8 mouse cellular contexts compared by ENCODE assay signal in the genomic region with DNA sequence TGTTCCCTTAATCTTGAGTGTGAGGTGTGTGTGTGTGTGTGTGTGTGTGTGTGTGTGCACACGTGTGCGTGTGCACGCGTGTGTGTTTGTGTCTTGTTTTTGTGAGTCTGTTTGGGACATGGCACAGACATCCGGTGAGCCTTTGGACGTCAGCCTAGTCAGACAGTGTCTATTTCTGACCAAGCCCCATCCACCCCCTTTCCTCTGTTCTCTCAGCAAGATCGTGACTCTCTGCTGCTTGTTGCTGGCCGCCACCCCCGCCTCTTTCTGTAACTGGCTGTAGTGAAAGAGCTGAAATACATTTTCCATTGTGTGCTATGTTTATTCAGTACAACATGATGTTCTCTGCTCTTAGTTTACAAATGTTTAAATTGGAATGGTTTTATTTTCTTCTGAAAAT. TPM values are rescaled to one million over a fixed set of nuclear protein-coding genes. Genes with fewer than 3 reads are reported as not detected.
A peak's percentile ranks its signal among the peaks of the same experiment; 100 is the strongest.
DNase-seq lines count a peak whose midpoint lies in the region; ATAC-seq lines count a peak whose summit lies in the region.

No protein-coding gene starts in this region.

- no peak for DNase-seq in hindbrain, embryonic 14.5 days (ENCODE audit: low spot score)
- DNase-seq in brain, adult 2 months (ENCODE audit: low read depth, low spot score), result peak; percentile 81
- DNase-seq in frontal cortex, postnatal 14 days (ENCODE audit: low spot score in 2 of 2), result peak; percentile 14 to 29
- DNase-seq in left cerebral cortex, postnatal 4 days, result peak; percentile 4
- no peak for DNase-seq in urinary bladder, adult 18-20 months (ENCODE audit: low spot score in 2 of 2)
- no peak for DNase-seq in c-Kit-positive CD71-positive TER-119-positive erythroid progenitor cells, embryonic 14.5 days (ENCODE audit: low spot score)
- no peak for DNase-seq in embryo, embryonic 9.5 days (ENCODE audit: extremely low spot score)

- no peak overlapping the region for H3K27ac ChIP-seq in hindbrain, embryonic 13.5 days
- H3K27ac ChIP-seq in hindbrain, embryonic 14.5 days, result no peak overlapping the region

- H3K4me3 ChIP-seq in hindbrain, embryonic 13.5 days, result no peak overlapping the region
- no peak overlapping the region for H3K4me3 ChIP-seq in hindbrain, embryonic 14.5 days (replicated peaks; ENCODE audit: low read length)

- H3K36me3 ChIP-seq in hindbrain, embryonic 13.5 days, result no peaks in the 10 kb centered on the region
- no peaks in the 10 kb centered on the region for H3K36me3 ChIP-seq in hindbrain, embryonic 14.5 days (replicated peaks; ENCODE audit: control insufficient read depth, insufficient read depth)

- intact Hi-C loops in left cerebral cortex, postnatal 4 days (cut with DNase I), result no loop called here

- WGBS in hindbrain, embryonic 13.5 days, result 43% methylated on average over 9 of the region's 9 CpGs
- WGBS in hindbrain, embryonic 14.5 days, result 56% methylated on average over 9 of the region's 9 CpGs

- peak; percentile 43; the same call in 1 of the 2 replicates for ATAC-seq in hindbrain, embryonic 13.5 days (ENCODE audit: low FRiP score)
- ATAC-seq in hindbrain, embryonic 14.5 days (ENCODE audit: low FRiP score), result no peak

- no peaks in the 10 kb centered on the region for H3K9me3 ChIP-seq in hindbrain, embryonic 13.5 days
- H3K9me3 ChIP-seq in hindbrain, embryonic 14.5 days (ENCODE audit: control insufficient read depth, low read length), result no peaks in the 10 kb centered on the region

- no peak overlapping the region for H3K4me2 ChIP-seq in hindbrain, embryonic 13.5 days
- H3K4me2 ChIP-seq in hindbrain, embryonic 14.5 days (replicated peaks), result no peak overlapping the region

- H3K4me1 ChIP-seq in hindbrain, embryonic 13.5 days (replicated peaks), result no peaks in the 10 kb centered on the region
- no peaks in the 10 kb centered on the region for H3K4me1 ChIP-seq in hindbrain, embryonic 14.5 days (replicated peaks; ENCODE audit: control insufficient read depth, insufficient read depth, low read length)

- no peaks in the 10 kb centered on the region for H3K27me3 ChIP-seq in hindbrain, embryonic 13.5 days
- H3K27me3 ChIP-seq in hindbrain, embryonic 14.5 days (ENCODE audit: control insufficient read depth, insufficient read depth, low read length), result no peaks in the 10 kb centered on the region

- H3K9ac ChIP-seq in hindbrain, embryonic 13.5 days, result no peak overlapping the region
- H3K9ac ChIP-seq in hindbrain, embryonic 14.5 days, result no peak overlapping the region

RNA-seq across cellular contexts. Expression of a gene that starts 20.6 kb away (rescaled TPM):
- 0.10 and 0.12 TPM in 2 replicates for polyA plus RNA-seq in hindbrain, embryonic 13.5 days (2015; fragmentation: Nextera tagmentation; extraction: Ambion mirVana)
- 0.16 and 0.40 TPM in 2 replicates for polyA plus RNA-seq in hindbrain, embryonic 14.5 days (2014; fragmentation: Nextera tagmentation; extraction: Ambion mirVana)
- total RNA-seq in left cerebral cortex, postnatal 4 days (2021), result under 1 TPM; 0.32 to 0.44 TPM

RNA-seq across cellular contexts. Expression of a gene that starts 39.5 kb away (rescaled TPM):
- polyA plus RNA-seq in hindbrain, embryonic 13.5 days (2015; fragmentation: Nextera tagmentation; extraction: Ambion mirVana), result not detected in 2 replicates
- polyA plus RNA-seq in hindbrain, embryonic 14.5 days (2014; fragmentation: Nextera tagmentation; extraction: Ambion mirVana), result not detected in 2 replicates
- total RNA-seq in left cerebral cortex, postnatal 4 days (2021), result not detected

RNA-seq across cellular contexts. Expression of a gene that starts 49.8 kb away (rescaled TPM):
- 11.2 and 11.8 TPM in 2 replicates for polyA plus RNA-seq in hindbrain, embryonic 13.5 days (2015; fragmentation: Nextera tagmentation; extraction: Ambion mirVana)
- 12.9 and 14.9 TPM in 2 replicates for polyA plus RNA-seq in hindbrain, embryonic 14.5 days (2014; fragmentation: Nextera tagmentation; extraction: Ambion mirVana)
- 10 to 100 TPM; 28.3 to 33.4 TPM for total RNA-seq in left cerebral cortex, postnatal 4 days (2021)

Comparison
In these comparisons a context has a peak if more than half of its experiments do, and no peak if none do; other contexts are left out.
1. DNase-seq: peak in brain, adult 2 months (single experiment), frontal cortex, postnatal 14 days (2 of 2) and left cerebral cortex, postnatal 4 days (single experiment); none in hindbrain, embryonic 14.5 days (single experiment), urinary bladder, adult 18-20 months (0 of 2), c-Kit-positive CD71-positive TER-119-positive erythroid progenitor cells, embryonic 14.5 days (single experiment) and embryo, embryonic 9.5 days (single experiment).